Mouse (Mus musculus) common myeloid progenitor, adult 5-6 weeks (primary cell): ENCODE measurements around the gene Cradd. TPM values are rescaled to one million over a fixed set of nuclear protein-coding genes. Genes with fewer than 3 reads are reported as not detected.

Experiments
- ATAC-seq: replicated peaks from 2 replicates; pipeline ENCODE4 v1.8.0; 2016; ENCODE audit warnings: low read depth, mild to moderate bottlenecking, moderate TSS enrichment, inconsistent platforms; ENCODE audit not compliant: poor library complexity, severe bottlenecking
- total RNA-seq: library from RNA; stranded (forward); fragments of 200-1000, 187-1606 nt; gene quantifications from 2 replicates; pipeline ENCODE4 v1.2.3, GENCODE M21; 2017

The Cradd gene
- total RNA-seq, 1 experiment from 2014 or later, result 3.7 TPM

GRCm38 (mm10) chr10:95255018-95255680 is 68.8 kb downstream of the Cradd start:
- ATAC-seq, result no peak

GRCm38 (mm10) chr10:95254453-95255001 is 69.4 kb downstream of the Cradd start:
- ATAC-seq, result no peak

- no peak for ATAC-seq
These were observed 69.9 kb downstream of the Cradd start for GRCm38 (mm10) chr10:95254046-95254445.

GRCm38 (mm10) chr10:95251674-95252073 is 72.3 kb downstream of the Cradd start:
- ATAC-seq, result no peak

- no peak for ATAC-seq
These were observed 75.6 kb downstream of the Cradd start for GRCm38 (mm10) chr10:95248362-95248761.

GRCm38 (mm10) chr10:95246696-95247095 is 77.2 kb downstream of the Cradd start:
- no peak for ATAC-seq

GRCm38 (mm10) chr10:95245680-95245982 is 78.3 kb downstream of the Cradd start:
- no peak for ATAC-seq

GRCm38 (mm10) chr10:95244961-95245679 is 78.8 kb downstream of the Cradd start:
- ATAC-seq, result no peak

GRCm38 (mm10) chr10:95239196-95240069 is 84.5 kb downstream of the Cradd start:
- ATAC-seq, result no peak

- no peak for ATAC-seq
These were observed 85.3 kb downstream of the Cradd start for GRCm38 (mm10) chr10:95238667-95239066.

- ATAC-seq, result peak; percentile 67
These were observed 87.7 kb downstream of the Cradd start for GRCm38 (mm10) chr10:95236226-95236625.

- no peak for ATAC-seq
These were observed 89.3 kb downstream of the Cradd start for GRCm38 (mm10) chr10:95234661-95235060.

- no peak for ATAC-seq
These were observed 90.9 kb downstream of the Cradd start for GRCm38 (mm10) chr10:95233044-95233443.

GRCm38 (mm10) chr10:95232554-95232953 is 91.4 kb downstream of the Cradd start:
- no peak for ATAC-seq

GRCm38 (mm10) chr10:95228192-95228591 is 95.7 kb downstream of the Cradd start:
- no peak for ATAC-seq

GRCm38 (mm10) chr10:95227590-95227989 is 96.3 kb downstream of the Cradd start:
- ATAC-seq, result no peak

- no peak for ATAC-seq
These were observed 97.2 kb downstream of the Cradd start for GRCm38 (mm10) chr10:95226772-95227171.

GRCm38 (mm10) chr10:95225006-95225405 is 98.9 kb downstream of the Cradd start:
- ATAC-seq, result no peak

- ATAC-seq, result no peak
These were observed 100.7 kb downstream of the Cradd start for GRCm38 (mm10) chr10:95223211-95223610.

GRCm38 (mm10) chr10:95221914-95222313 is 102.0 kb downstream of the Cradd start:
- ATAC-seq, result no peak

- no peak for ATAC-seq
These were observed 103.4 kb downstream of the Cradd start for GRCm38 (mm10) chr10:95220536-95220935.
